Mouse (Mus musculus): ENCODE measurements at regions not wholly inside any gene's neighbourhood (a gene's known extent, or its start where the extent isn't known, plus 50 kb on each side); places are given as distances from the start of the nearest gene placed in this dataset.
A peak's percentile ranks its signal among the peaks of the same experiment; 100 is the strongest.

- no peak for DNase-seq (ENCODE audit: low spot score in 2 of 2)
Measured at GRCm38 (mm10) chr2:27812946-27813345, 73.3 kb upstream of the Col5a1 start.

GRCm38 (mm10) chr2:27813370-27813769 is 72.9 kb upstream of the Col5a1 start:
- peak; percentile 29 to 39 for DNase-seq (ENCODE audit: low spot score in 2 of 2)

- peak in 1 of 2 experiments; percentile 10 for DNase-seq (ENCODE audit: low spot score in 2 of 2)
Measured at GRCm38 (mm10) chr2:27818656-27819055, 67.6 kb upstream of the Col5a1 start.

GRCm38 (mm10) chr2:27826826-27827225 is 59.4 kb upstream of the Col5a1 start:
- no peak for DNase-seq (ENCODE audit: low spot score in 2 of 2)

GRCm38 (mm10) chr2:27827582-27827981 is 58.6 kb upstream of the Col5a1 start:
- DNase-seq (ENCODE audit: low spot score in 2 of 2): no peak

- no peak for DNase-seq (ENCODE audit: low spot score in 2 of 2)
Measured at GRCm38 (mm10) chr2:27828237-27828636, 58.0 kb upstream of the Col5a1 start.

- no peak for DNase-seq (ENCODE audit: low spot score in 2 of 2)
Measured at GRCm38 (mm10) chr2:27829551-27829950, 56.7 kb upstream of the Col5a1 start.

- no peak for DNase-seq (ENCODE audit: low spot score in 2 of 2)
Measured at GRCm38 (mm10) chr2:27834971-27835370, 51.3 kb upstream of the Col5a1 start.

- no peak for DNase-seq (ENCODE audit: low spot score in 2 of 2)
Measured at GRCm38 (mm10) chr2:27835758-27836460, 50.3 kb upstream of the Col5a1 start.

Data from adrenal gland, adult 18-20 months (tissue).